Mouse (Mus musculus) heart, postnatal 25 days (tissue): Measurements from ENCODE around the gene Cand2. TPM values are rescaled to one million over a fixed set of nuclear protein-coding genes. Genes with fewer than 3 reads are reported as not detected.

Experiments
- microRNA-seq: library from miRNA; unstranded; fragments of <30 nt; microRNA quantifications from one replicate; pipeline ENCODE4 v1.2.0, GENCODE M21; 2022
- total RNA-seq, 2 experiments: library from RNA; stranded (reverse); gene quantifications; 2 replicates each; pipeline ENCODE4 v1.2.3; 2021

Gene Cand2
- total RNA-seq, 2 experiments from 2014 or later: 72.5 to 74.4 TPM

Small RNAs within 50 kb of the gene (microRNA-seq; reads per million reads assigned to microRNA genes)
- not detected for gene Mir7660

Other genes starting within 250 kb of the Cand2 start
- 1 to 10 TPM; 6.2 to 8.3 TPM for gene Tsen2, start 229.9 kb upstream of the Cand2 start, total RNA-seq
- under 1 TPM; 0.36 to 0.57 TPM for gene Mkrn2os, start 182.0 kb upstream of the Cand2 start, total RNA-seq
- 10 to 100 TPM; 39.0 to 42.8 TPM for gene Mkrn2, start 172.6 kb upstream of the Cand2 start, total RNA-seq
- gene Raf1, start 97.9 kb upstream of the Cand2 start, total RNA-seq: 100 to 1,000 TPM in 1 of 2 experiments, 10 to 100 TPM in 1; 98.8 to 100 TPM
- gene Tmem40, start 12.1 kb upstream of the Cand2 start, total RNA-seq: 1 to 10 TPM in 1 of 2 experiments, not detected in 1; 1.0 TPM
- gene Rpl32, start 34.2 kb downstream of the Cand2 start, total RNA-seq: 100 to 1,000 TPM; 575 to 621 TPM
- gene Efcab12, start 63.9 kb downstream of the Cand2 start, total RNA-seq: under 1 TPM; 0.39 to 0.49 TPM
- gene Mbd4, start 78.8 kb downstream of the Cand2 start, total RNA-seq: 1 to 10 TPM in 1 of 2 experiments, under 1 TPM in 1; 0.95 to 1.2 TPM
- 10 to 100 TPM; 11.4 to 11.7 TPM for gene Ift122, start 78.9 kb downstream of the Cand2 start, total RNA-seq
- under 1 TPM; 0.18 to 0.34 TPM for gene Rho, start 157.2 kb downstream of the Cand2 start, total RNA-seq
- not detected for gene H1foo, start 170.4 kb downstream of the Cand2 start, total RNA-seq
- gene Plxnd1, start 220.5 kb downstream of the Cand2 start, total RNA-seq: 10 to 100 TPM; 79.7 to 91.8 TPM